Mouse (Mus musculus) kidney, postnatal 25 days (tissue): ENCODE measurements around the gene Reep1.
"Not testable (repeated sequence)": the region's sequence is repeated elsewhere in the genome, so short reads cannot be mapped to it uniquely, and the experiment has no call there.

Source experiments
- DNase-seq, 2 experiments: peaks; one replicate each; pipeline ENCODE4 v3.0.0; 2021; ENCODE audit warnings: mixed read lengths in 2 of 2

Gene Reep1

GRCm38 (mm10) chr6:71788348-71788747 is 81.0 kb downstream of the Reep1 start:
- no peak for DNase-seq

- DNase-seq = no peak
These were observed 84.4 kb downstream of the Reep1 start for GRCm38 (mm10) chr6:71791771-71792170.

- no peak for DNase-seq
These were observed 92.0 kb downstream of the Reep1 start for GRCm38 (mm10) chr6:71799391-71799790.

- no peak for DNase-seq
These were observed 93.8 kb downstream of the Reep1 start for GRCm38 (mm10) chr6:71801011-71801713.

GRCm38 (mm10) chr6:71801714-71802094 is 94.3 kb downstream of the Reep1 start:
- no peak for DNase-seq

GRCm38 (mm10) chr6:71803609-71804008 is 96.2 kb downstream of the Reep1 start:
- DNase-seq = no peak

GRCm38 (mm10) chr6:71804061-71804829 is 96.9 kb downstream of the Reep1 start:
- DNase-seq = peak; percentile 67 to 74

- no peak for DNase-seq
These were observed 99.4 kb downstream of the Reep1 start for GRCm38 (mm10) chr6:71806713-71807112.

- no peak for DNase-seq
These were observed 102.5 kb downstream of the Reep1 start for GRCm38 (mm10) chr6:71809890-71810289.

- DNase-seq = no peak
These were observed 105.5 kb downstream of the Reep1 start for GRCm38 (mm10) chr6:71812820-71813219.

- DNase-seq = peak; percentile 56 to 80
These were observed 112.5 kb downstream of the Reep1 start for GRCm38 (mm10) chr6:71819764-71820292.

GRCm38 (mm10) chr6:71823085-71823484 is 115.7 kb downstream of the Reep1 start:
- DNase-seq = no peak

- peak; percentile 96 for DNase-seq
These were observed 116.1 kb downstream of the Reep1 start for GRCm38 (mm10) chr6:71823488-71823887.

- DNase-seq = no peak
These were observed 116.6 kb downstream of the Reep1 start for GRCm38 (mm10) chr6:71823961-71824360.

- DNase-seq = no peak
These were observed 119.5 kb downstream of the Reep1 start, which contains the start of gene Mrpl35 for GRCm38 (mm10) chr6:71826869-71827268. TSS of gene Mrpl35 (minus strand) at chr6:71826969.

- peak in 1 of 2 experiments; percentile 43 for DNase-seq
These were observed 122.4 kb downstream of the Reep1 start for GRCm38 (mm10) chr6:71829768-71830167.

- DNase-seq = peak; percentile 97 to 99
These were observed 123.6 kb downstream of the Reep1 start, which contains the start of gene Immt for GRCm38 (mm10) chr6:71830690-71831580. TSS of gene Immt (plus strand) at chr6:71831331.

GRCm38 (mm10) chr6:71831581-71831960 is 124.2 kb downstream of the Reep1 start:
- peak; percentile 97 to 99 for DNase-seq

GRCm38 (mm10) chr6:71836811-71837210 is 129.4 kb downstream of the Reep1 start:
- DNase-seq = no peak

- no peak for DNase-seq
These were observed 132.5 kb downstream of the Reep1 start for GRCm38 (mm10) chr6:71839815-71840214.

- DNase-seq = peak in 1 of 2 experiments; percentile 40
These were observed 133.4 kb downstream of the Reep1 start for GRCm38 (mm10) chr6:71840597-71841290.

GRCm38 (mm10) chr6:71846906-71847305 is 139.5 kb downstream of the Reep1 start:
- not testable (repeated sequence) for DNase-seq
